Mouse (Mus musculus) embryonic facial prominence, embryonic 11.5 days (tissue): ENCODE measurements at regions not wholly inside any gene's neighbourhood (a gene's known extent, or its start where the extent isn't known, plus 50 kb on each side); places are given as distances from the start of the nearest gene placed in this dataset.

ENCODE experiments used
- ATAC-seq: fragments of 200-750 bp; cut with Nextera tagmentation; replicated peaks from 2 replicates; pipeline ENCODE4 v1.8.0; 2017; ENCODE audit warnings: low read depth; ENCODE audit not compliant: insufficient number of reproducible peaks, low FRiP score, low TSS enrichment
- DNase-seq: peaks from one replicate; pipeline ENCODE4 v3.0.0-alpha.2; 2015; ENCODE audit warnings: low spot score
- H3K27ac ChIP-seq: fragments of 300-500 bp; sonication (generic); replicated peaks from 2 replicates; pipeline ENCODE4 v1.5.1; 2014; ENCODE audit warnings: mild to moderate bottlenecking, low read depth, low read length, control low read depth
- H3K27me3 ChIP-seq: fragments of 300-500 bp; sonication (generic); 2 replicates; pipeline ENCODE4 v1.6.1; 2014; ENCODE audit warnings: mild to moderate bottlenecking, low read length, moderate library complexity, mixed read lengths; ENCODE audit not compliant: control insufficient read depth, insufficient read depth
- H3K36me3 ChIP-seq: fragments of 300-500 bp; sonication (generic); replicated peaks from 2 replicates; pipeline ENCODE4 v1.6.1; 2014; ENCODE audit warnings: low read depth, mild to moderate bottlenecking, low read length, moderate library complexity, mixed read lengths; ENCODE audit not compliant: control insufficient read depth, insufficient read depth
- H3K4me1 ChIP-seq: fragments of 300-500 bp; sonication (generic); 2 replicates; pipeline ENCODE4 v1.6.1; 2014; ENCODE audit warnings: low read length, mixed read lengths; ENCODE audit not compliant: control insufficient read depth, insufficient read depth
- H3K4me2 ChIP-seq: fragments of 300-500 bp; sonication (generic); 2 replicates; pipeline ENCODE4 v1.6.1; 2014; ENCODE audit warnings: low read depth, mild to moderate bottlenecking, control low read depth, low read length, moderate library complexity
- H3K4me3 ChIP-seq: fragments of 300-500 bp; sonication (generic); 2 replicates; pipeline ENCODE4 v1.5.1; 2014; ENCODE audit warnings: low read depth, low read length, control low read depth
- H3K9ac ChIP-seq: fragments of 300-500 bp; sonication (generic); replicated peaks from 2 replicates; pipeline ENCODE4 v1.6.1; 2014; ENCODE audit warnings: mild to moderate bottlenecking, control low read depth, low read length
- H3K9me3 ChIP-seq: fragments of 300-500 bp; sonication (generic); replicated peaks from 2 replicates; pipeline ENCODE4 v1.6.1; 2016; ENCODE audit warnings: mild to moderate bottlenecking, low read length, inconsistent platforms, mixed read lengths; ENCODE audit not compliant: control insufficient read depth
- WGBS: fragments of 180-500 bp; shearing (Covaris S2); extraction: QIAGEN DNeasy Blood & Tissue Kit; methylation state at CpG from one replicate; pipeline ENCODE4 v1.1.7; 2014; 5-methylcytosine and 5-hydroxymethylcytosine counted together

- Histone ChIP-seq H3K9me3 (no peaks in the 10 kb centered on the region), H3K4me2 (no peak overlapping the region)
Observed at GRCm38 (mm10) chr9:14109492-14109891, 165.4 kb upstream of the Sesn3 start.

GRCm38 (mm10) chr9:14111713-14112112, 163.2 kb upstream of the Sesn3 start:
- DNase-seq (no peak), ATAC-seq (no peak)
- H3K27me3 ChIP-seq = no peaks in the 10 kb centered on the region
- no peaks in the 10 kb centered on the region for H3K4me1 ChIP-seq
- no peaks in the 10 kb centered on the region for H3K36me3 ChIP-seq
- no peaks in the 10 kb centered on the region for H3K9me3 ChIP-seq
- WGBS = 67% methylated on average over 2 of the region's 2 CpGs
- H3K4me2 ChIP-seq = no peak overlapping the region
- H3K9ac ChIP-seq = no peak overlapping the region
- H3K27ac ChIP-seq = no peak overlapping the region
- no peak overlapping the region for H3K4me3 ChIP-seq

More at GRCm38 (mm10) chr9:14109492-14109891, 165.4 kb upstream of the Sesn3 start:
- Histone ChIP-seq H3K4me3 (no peak overlapping the region), H3K9ac (no peak overlapping the region), H3K27ac (no peak overlapping the region), H3K36me3 (no peaks in the 10 kb centered on the region), H3K4me1 (no peaks in the 10 kb centered on the region), H3K27me3 (no peaks in the 10 kb centered on the region)
- DNase-seq = no peak
- ATAC-seq = no peak
- WGBS = 71% methylated on average over 4 of the region's 4 CpGs

GRCm38 (mm10) chr9:14115521-14115920, 159.3 kb upstream of the Sesn3 start:
- H3K4me1 ChIP-seq = no peaks in the 10 kb centered on the region
- WGBS = 81% methylated on average over 3 of the region's 3 CpGs
- H3K27ac ChIP-seq = no peak overlapping the region
- no peaks in the 10 kb centered on the region for H3K9me3 ChIP-seq
- no peak overlapping the region for H3K9ac ChIP-seq
- H3K36me3 ChIP-seq = no peaks in the 10 kb centered on the region
- ATAC-seq = no peak
- DNase-seq = no peak
- no peak overlapping the region for H3K4me2 ChIP-seq
- H3K4me3 ChIP-seq = no peak overlapping the region
- no peaks in the 10 kb centered on the region for H3K27me3 ChIP-seq

GRCm38 (mm10) chr9:14116097-14116840, 158.6 kb upstream of the Sesn3 start:
- Histone ChIP-seq H3K4me2 (no peak overlapping the region), H3K27ac (no peak overlapping the region), H3K27me3 (no peaks in the 10 kb centered on the region), H3K9me3 (no peaks in the 10 kb centered on the region), H3K4me3 (no peak overlapping the region), H3K36me3 (no peaks in the 10 kb centered on the region), H3K9ac (no peak overlapping the region), H3K4me1 (no peaks in the 10 kb centered on the region)
- 76% methylated on average over 8 of the region's 8 CpGs for WGBS
- no peak for ATAC-seq
- no peak for DNase-seq

- Histone ChIP-seq H3K4me1 (no peaks in the 10 kb centered on the region), H3K4me3 (no peak overlapping the region), H3K4me2 (no peak overlapping the region), H3K27me3 (no peaks in the 10 kb centered on the region), H3K9ac (no peak overlapping the region), H3K27ac (no peak overlapping the region), H3K36me3 (no peaks in the 10 kb centered on the region), H3K9me3 (no peaks in the 10 kb centered on the region)
- WGBS = 90% methylated on average over 5 of the region's 5 CpGs
- ATAC-seq (no peak), DNase-seq (no peak)
Observed at GRCm38 (mm10) chr9:14133372-14133771, 141.5 kb upstream of the Sesn3 start.

GRCm38 (mm10) chr9:14134894-14135450, 139.9 kb upstream of the Sesn3 start:
- Histone ChIP-seq H3K36me3 (no peaks in the 10 kb centered on the region), H3K4me1 (no peaks in the 10 kb centered on the region), H3K4me3 (no peak overlapping the region), H3K9me3 (no peaks in the 10 kb centered on the region), H3K4me2 (no peak overlapping the region), H3K27ac (no peak overlapping the region), H3K27me3 (no peaks in the 10 kb centered on the region), H3K9ac (no peak overlapping the region)
- WGBS = 82% methylated on average over 6 of the region's 6 CpGs
- no peak for ATAC-seq
- DNase-seq = no peak

- no peak overlapping the region for H3K4me2 ChIP-seq
- DNase-seq (no peak), ATAC-seq (no peak)
- H3K27me3 ChIP-seq = no peaks in the 10 kb centered on the region
- no peaks in the 10 kb centered on the region for H3K4me1 ChIP-seq
- no peak overlapping the region for H3K4me3 ChIP-seq
- H3K9ac ChIP-seq = no peak overlapping the region
- no peaks in the 10 kb centered on the region for H3K36me3 ChIP-seq
- 87% methylated on average over 4 of the region's 4 CpGs for WGBS
- no peaks in the 10 kb centered on the region for H3K9me3 ChIP-seq
- H3K27ac ChIP-seq = no peak overlapping the region
Observed at GRCm38 (mm10) chr9:14141321-14141720, 133.5 kb upstream of the Sesn3 start.

GRCm38 (mm10) chr9:14143988-14144387, 130.9 kb upstream of the Sesn3 start:
- 38% methylated on average over 2 of the region's 2 CpGs for WGBS
- Histone ChIP-seq H3K27me3 (no peaks in the 10 kb centered on the region), H3K9ac (no peak overlapping the region), H3K36me3 (no peaks in the 10 kb centered on the region), H3K4me2 (no peak overlapping the region), H3K9me3 (no peaks in the 10 kb centered on the region), H3K4me1 (no peaks in the 10 kb centered on the region), H3K4me3 (no peak overlapping the region), H3K27ac (no peak overlapping the region)
- ATAC-seq = no peak
- DNase-seq = no peak
